Mouse (Mus musculus) left cerebral cortex, postnatal 36 days (tissue): Measurements from ENCODE around the gene Efnb1. TPM values are rescaled to one million over a fixed set of nuclear protein-coding genes. Genes with fewer than 3 reads are reported as not detected.
"Not testable (repeated sequence)": the region's sequence is repeated elsewhere in the genome, so short reads cannot be mapped to it uniquely, and the experiment has no call there.

Experiments used
- DNase-seq, 2 experiments: peaks; one replicate each; pipeline ENCODE4 v3.0.0; 2021 to 2022; ENCODE audit warnings: low spot score in 2 of 2, mixed read lengths in 1 of 2
- intact Hi-C: fragments of 180-260 bp; cut with DNase I; formaldehyde crosslinking; loops from one replicate; pipeline ENCODE4 v1.15.1; 2025
- total RNA-seq, 2 experiments: library from RNA; stranded (reverse); gene quantifications; 2 replicates each; pipeline ENCODE4 v1.2.3; 2021

Gene Efnb1
- total RNA-seq, result 10 to 100 TPM; 13.9 to 17.1 TPM

DNA sequence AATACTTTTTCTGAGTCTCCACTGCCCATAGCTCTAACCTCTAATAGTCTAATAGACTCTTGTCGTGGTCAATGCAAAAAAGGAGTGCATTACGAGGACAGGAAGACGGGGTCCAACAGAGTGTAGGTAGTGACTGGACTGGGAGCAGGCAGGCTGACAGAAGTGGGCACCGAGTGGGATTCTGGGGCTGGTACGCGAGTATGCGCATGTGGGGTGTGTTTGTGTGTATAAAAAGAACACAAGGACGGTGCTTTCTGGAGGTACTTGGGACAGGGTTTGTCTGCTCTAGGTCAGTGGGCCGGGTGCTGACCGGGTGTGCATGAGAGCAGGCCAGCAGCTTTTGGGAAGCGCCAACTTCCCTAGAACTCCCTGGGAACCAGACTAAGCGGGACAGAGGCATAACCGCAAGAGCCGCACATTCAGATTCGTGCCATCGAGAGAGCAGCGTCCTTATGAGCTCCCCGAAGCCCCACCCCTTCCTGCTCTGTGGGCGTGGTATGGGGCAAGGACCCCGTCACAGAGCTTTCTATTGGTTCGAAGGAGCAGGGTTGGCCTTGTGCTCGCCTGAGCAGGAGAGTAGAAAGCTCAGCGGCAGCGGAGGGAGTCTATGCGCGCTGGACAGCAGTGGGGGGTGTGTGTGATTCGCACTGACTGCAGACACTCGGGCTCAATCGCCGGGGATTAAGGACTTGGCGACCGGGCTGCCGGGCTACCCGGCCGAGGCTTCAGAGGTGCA lies at the start of gene Efnb1:
Efnb1 (plus strand) TSS at position 608 of the 736 bp plus-strand sequence.
- intact Hi-C loops, result loop anchor here (1.0 to 10.0 kb wide), 6 partner anchors 157 to 521 kb away; partner anchors contain the start of gene Pja1
- peak; percentile 83 to 85 for DNase-seq

- intact Hi-C loops, result no loop called here
- no peak for DNase-seq
Observed at GRCm38 (mm10) chrX:99092704-99093103, 43.2 kb upstream of the Efnb1 start.

DNA sequence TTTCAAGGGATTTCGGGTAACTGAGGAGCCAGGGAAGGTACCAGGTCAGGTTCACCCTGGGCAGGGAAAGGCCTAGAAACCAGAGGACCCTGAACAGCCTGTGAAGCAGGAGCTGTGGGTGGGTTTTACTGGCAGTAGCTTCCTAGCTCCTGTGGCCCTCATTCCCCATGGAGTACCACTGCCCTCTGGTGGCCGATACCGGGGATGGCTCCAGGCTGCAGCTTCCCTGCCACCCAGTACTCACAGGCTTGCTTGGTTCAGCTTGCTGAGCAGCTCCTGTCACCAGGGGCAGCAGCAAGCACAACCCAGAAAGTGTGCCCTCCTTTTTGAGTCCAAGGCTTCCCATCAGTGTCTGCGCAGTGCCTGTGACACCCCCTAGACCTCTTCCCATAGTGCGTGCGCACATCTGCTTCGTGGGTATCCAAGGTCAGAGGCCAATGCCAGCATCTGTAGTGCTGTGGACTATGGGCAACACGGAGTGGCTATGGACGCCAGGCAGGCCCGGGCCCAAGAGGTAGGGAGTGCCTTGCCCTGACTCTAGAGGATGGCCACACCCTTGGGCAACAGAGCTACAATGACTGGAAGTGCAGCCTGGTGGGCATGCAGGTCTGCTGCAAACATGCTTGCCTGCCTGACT lies 24.7 kb upstream of the Efnb1 start:
- DNase-seq, intact Hi-C loops: not testable (repeated sequence)

GRCm38 (mm10) chrX:99119510-99119909 lies 16.4 kb upstream of the Efnb1 start:
- intact Hi-C loops, result no loop called here
- no peak for DNase-seq

- intact Hi-C loops, result loop anchor here (10.0 kb wide), 1 partner anchor 235 kb away; no protein-coding TSS in a partner anchor
- peak in 1 of 2 experiments; percentile 61 for DNase-seq
Observed at GRCm38 (mm10) chrX:99130059-99130458, 5.9 kb upstream of the Efnb1 start.

DNA sequence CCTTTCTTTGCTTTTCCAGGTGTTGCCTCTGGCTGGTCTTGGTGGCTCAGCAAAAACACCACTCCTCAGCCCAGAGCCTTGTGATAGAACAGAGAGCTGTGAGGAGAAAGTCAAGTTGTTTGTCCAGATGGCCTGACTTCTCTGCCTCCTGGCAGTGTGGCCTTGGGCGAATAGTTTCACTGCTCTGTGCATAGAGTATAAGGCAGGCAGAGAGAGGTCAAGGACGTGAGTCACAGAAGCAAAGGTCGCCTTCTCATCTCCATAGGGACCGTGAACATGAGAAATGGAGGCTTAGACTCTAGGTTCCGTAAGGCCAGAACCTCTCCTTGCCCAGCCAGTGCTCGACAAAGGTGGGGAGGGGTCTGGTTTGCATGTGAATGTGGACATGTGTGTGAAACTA lies 3.4 kb upstream of the Efnb1 start:
- intact Hi-C loops, result loop anchor here (10.0 kb wide), 1 partner anchor 232 kb away; no protein-coding TSS in a partner anchor
- DNase-seq, result no peak

- peak; percentile 76 to 79 for DNase-seq
- intact Hi-C loops, result loop anchor here (1.0 to 10.0 kb wide), 5 partner anchors 157 to 521 kb away; no protein-coding TSS in a partner anchor
Observed at GRCm38 (mm10) chrX:99134891-99135290, 1.0 kb upstream of the Efnb1 start.

DNA sequence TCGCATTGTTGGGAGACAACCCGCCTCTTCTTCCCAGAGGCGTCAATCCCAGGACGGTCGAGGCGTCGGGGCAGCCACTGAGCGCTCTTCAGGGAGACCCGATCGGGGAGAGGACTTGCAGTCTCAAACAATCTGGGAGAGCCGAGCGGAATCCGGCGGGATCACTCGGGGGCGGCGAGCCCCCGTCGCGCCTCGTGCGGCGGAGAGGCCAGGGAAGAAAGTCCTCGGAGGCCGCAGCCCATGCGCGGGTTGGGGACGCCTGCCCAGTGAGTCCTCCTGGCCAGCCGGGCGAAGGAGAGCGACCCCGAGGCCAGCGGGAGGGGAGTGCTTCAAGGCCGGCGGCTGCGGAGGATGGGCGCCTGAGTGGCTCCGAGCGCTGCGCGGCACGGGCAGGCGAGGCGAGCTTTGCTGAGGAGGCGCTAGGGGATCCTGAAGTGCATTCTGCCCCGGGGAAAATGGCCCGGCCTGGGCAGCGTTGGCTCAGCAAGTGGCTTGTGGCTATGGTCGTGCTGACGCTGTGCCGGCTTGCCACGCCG lies 569 bp downstream of the Efnb1 start:
- DNase-seq, result peak in 1 of 2 experiments; percentile 34
- intact Hi-C loops, result loop anchor here (2.0 to 10.0 kb wide), 3 partner anchors 156 to 334 kb away; partner anchors contain the start of gene Pja1

DNA sequence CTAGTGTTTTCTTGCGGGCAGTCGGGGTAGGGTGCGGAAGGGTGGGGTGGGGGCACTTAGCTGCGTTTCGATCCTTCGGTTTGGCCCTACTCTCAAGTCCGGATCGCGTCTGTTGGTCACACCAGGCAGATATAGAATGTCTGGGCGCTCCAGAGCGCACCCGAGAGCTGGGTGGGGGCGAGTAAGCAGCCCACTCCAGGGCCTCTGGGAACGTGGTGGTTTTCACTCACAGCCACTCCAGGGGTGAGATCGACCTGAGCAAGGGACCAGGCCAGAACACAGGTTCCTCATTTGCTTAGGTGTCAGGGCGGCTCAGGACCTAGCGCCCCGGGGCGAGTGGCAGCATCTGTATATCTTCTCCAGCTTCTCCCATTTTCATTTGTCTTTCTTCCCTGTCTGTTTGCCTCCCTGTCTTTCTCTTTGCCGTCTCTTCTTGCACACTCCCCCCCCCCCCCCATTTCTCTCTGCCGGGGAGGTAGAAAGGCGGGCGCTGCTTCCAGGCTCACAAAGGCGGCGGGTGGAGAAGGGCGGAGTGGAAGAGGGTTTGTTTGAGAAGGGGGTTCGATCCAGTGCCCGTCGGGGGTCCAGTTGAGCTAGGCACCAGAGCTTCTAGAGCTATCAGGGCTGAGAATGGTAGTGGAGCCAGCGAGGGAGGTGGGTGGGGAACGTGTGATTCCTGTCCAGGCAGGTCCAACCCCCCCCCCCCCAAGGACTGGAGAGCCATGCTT lies 1.4 kb downstream of the Efnb1 start:
- no peak for DNase-seq
- intact Hi-C loops, result loop anchor here (2.0 to 10.0 kb wide), 3 partner anchors 155 to 333 kb away; partner anchors contain the start of gene Pja1

- DNase-seq, result no peak
- intact Hi-C loops, result loop anchor here (2.0 to 10.0 kb wide), 3 partner anchors 154 to 333 kb away; partner anchors contain the start of gene Pja1
Observed at GRCm38 (mm10) chrX:99137928-99138740, 2.2 kb downstream of the Efnb1 start.

DNA sequence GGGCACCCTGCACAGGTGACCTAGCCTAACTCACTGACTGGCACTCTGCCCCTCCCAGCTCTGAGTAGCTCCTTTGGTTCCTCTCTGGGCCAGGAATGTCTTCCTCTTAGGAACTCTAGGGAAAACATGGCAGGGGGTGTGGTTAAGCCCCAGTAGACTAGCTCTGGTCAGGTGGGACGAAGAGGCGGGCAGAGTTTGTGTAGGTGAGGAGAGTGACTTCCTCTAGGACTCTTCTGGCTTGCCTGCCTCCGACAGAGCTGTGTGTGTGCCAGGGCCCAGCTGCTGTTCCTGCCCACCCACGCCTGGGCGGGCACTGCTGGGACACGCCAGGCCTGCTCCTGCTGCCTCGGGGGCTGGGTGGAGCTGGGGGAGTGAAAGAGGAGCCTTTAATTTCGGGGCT lies 5.1 kb downstream of the Efnb1 start:
- peak; percentile 54 to 73 for DNase-seq
- intact Hi-C loops, result loop anchor here (5.0 kb wide), 1 partner anchor 56 kb away; no protein-coding TSS in a partner anchor

DNA sequence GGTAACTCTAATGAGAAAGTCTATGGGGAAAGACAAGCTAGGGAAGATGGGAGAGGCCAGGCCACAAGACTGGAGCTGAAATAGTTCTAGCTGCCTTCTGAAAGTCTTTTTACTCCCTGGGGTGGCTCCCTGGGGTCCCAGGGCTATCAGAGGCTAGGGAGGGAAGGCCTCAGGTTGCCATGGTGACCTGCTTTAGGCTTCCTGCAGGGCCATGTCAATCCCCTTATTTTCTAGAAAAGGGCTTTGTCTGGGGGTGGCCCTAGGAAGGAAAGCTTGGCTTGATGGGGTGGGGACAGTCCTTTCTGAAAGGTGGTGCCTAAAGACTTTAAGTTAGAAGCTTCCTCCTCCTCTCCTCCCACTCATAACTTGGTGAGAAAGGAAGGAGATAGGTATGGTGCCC lies 6.0 kb downstream of the Efnb1 start:
- intact Hi-C loops, result loop anchor here (5.0 kb wide), 1 partner anchor 55 kb away; no protein-coding TSS in a partner anchor

GRCm38 (mm10) chrX:99145561-99145960 lies 9.6 kb downstream of the Efnb1 start:
- intact Hi-C loops, result no loop called here

More for the DNA sequence above, 6.0 kb downstream of the Efnb1 start:
- no peak for DNase-seq

GRCm38 (mm10) chrX:99148061-99148905 lies 12.4 kb downstream of the Efnb1 start:
- intact Hi-C loops, result no loop called here
- no peak for DNase-seq

More at GRCm38 (mm10) chrX:99145561-99145960, 9.6 kb downstream of the Efnb1 start:
- DNase-seq, result no peak

DNA sequence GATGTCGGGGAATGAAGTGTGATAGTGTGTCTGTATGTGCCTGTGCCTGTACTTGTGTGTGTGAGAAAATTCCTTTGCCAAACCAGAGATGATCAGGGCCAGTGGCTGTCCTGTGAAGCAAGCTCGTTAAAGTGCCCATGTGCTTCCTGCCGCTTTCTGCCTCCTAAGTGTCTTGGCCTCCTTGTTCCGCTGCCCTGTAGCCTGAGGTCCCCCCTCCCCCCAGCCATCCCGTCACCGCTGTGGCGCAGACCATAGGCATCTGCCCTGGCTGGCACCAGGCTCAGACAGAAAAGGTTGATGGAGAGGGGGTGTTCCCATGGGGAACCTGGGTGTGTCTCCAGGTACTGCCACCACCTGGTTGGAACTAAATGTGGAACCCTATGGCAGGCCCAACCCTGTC lies 13.1 kb downstream of the Efnb1 start:
- intact Hi-C loops, result no loop called here
- no peak for DNase-seq

DNA sequence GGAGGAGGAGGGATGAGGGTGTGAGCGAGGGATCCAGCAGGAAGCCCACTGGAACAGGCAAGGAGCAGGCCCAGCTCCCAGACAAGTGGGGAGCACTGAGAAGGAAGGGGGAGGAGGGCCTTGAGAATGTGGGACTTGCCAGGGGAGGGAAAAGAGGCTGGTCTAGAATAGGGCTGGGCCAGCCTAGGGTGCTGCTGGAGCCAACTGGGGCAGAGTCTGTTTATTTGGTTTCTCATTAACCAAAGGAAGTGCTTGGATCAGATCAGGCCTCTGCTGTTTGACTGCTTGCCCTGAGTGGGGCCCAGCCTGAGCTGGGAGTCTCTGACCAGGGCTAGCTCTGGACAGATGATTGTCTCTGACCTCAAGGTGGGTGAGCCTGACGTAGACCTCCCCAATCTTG lies 14.0 kb downstream of the Efnb1 start:
- no peak for DNase-seq
- intact Hi-C loops, result no loop called here

DNA sequence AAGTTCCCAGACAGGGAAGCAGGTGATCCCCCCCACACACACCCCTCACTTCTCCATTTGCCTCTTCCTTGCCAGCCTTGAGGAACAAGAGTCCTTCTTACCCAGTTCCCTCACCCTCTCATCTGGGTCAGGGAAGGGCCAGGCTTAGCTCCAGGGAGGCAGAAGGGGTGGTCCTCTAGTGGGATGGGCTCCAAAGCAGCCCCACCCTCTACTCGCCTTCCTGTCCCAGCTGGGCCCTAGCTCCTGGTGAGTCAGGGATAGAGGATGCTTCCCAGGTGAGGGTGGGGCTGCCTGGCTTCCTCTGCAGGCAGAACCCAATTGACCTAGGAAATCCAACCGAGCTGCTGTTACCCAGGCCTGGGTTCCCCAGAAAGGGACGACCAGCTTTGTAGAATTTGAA lies 14.8 kb downstream of the Efnb1 start:
- DNase-seq, result no peak
- intact Hi-C loops, result no loop called here

DNA sequence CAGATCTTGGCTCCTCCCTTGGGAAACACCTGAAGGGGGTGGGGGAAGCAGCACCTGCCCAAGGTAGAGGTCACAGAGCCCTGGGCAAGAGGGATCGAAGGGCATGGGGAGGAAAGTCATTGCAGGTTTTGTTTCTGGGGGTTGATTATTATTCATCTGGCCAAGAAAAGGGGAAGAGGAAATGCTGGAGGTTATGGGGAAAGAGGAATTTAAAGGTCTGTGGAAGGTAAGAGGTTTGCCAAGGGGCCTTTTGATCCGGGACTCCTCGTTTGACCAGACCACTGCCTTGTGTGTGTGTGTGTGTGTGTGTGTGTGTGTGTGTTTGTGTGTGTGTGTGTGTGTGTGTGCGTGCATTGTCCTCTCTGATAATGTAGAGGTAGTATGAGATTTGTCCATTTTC lies 15.5 kb downstream of the Efnb1 start:
- no peak for DNase-seq
- intact Hi-C loops, result no loop called here
